Mouse (Mus musculus): ENCODE results near the gene Trrap.
"Not testable (repeated sequence)": the region's sequence is repeated elsewhere in the genome, so short reads cannot be mapped to it uniquely, and the experiment has no call there.

Trrap gene

GRCm38 (mm10) chr5:144767106-144767798 lies at the start of gene Trrap:
Gene Trrap (plus strand): TSS chr5:144767732.
- in situ Hi-C loops (cut with MseI, MboI), result not testable (repeated sequence)

- in situ Hi-C loops (cut with MseI, MboI), result loop anchor here in 1 of 2 experiments (10.0 kb wide), 1 partner anchor 335 kb away; no protein-coding TSS in a partner anchor
Measured at GRCm38 (mm10) chr5:144719781-144720180, 47.8 kb upstream of the Trrap start.

GRCm38 (mm10) chr5:144720281-144720680 lies 47.3 kb upstream of the Trrap start:
- in situ Hi-C loops (cut with MseI, MboI), result loop anchor here in 1 of 2 experiments (10.0 kb wide), 1 partner anchor 335 kb away; no protein-coding TSS in a partner anchor

GRCm38 (mm10) chr5:144724926-144725325 lies 42.6 kb upstream of the Trrap start:
- in situ Hi-C loops (cut with MseI, MboI), result loop anchor here (5.0 to 25.0 kb wide), 3 partner anchors 338 to 463 kb away; no protein-coding TSS in a partner anchor

- in situ Hi-C loops (cut with MseI, MboI), result loop anchor here (5.0 to 25.0 kb wide), 3 partner anchors 338 to 463 kb away; no protein-coding TSS in a partner anchor
Measured at GRCm38 (mm10) chr5:144725554-144725953, 42.0 kb upstream of the Trrap start.

GRCm38 (mm10) chr5:144727119-144727518 lies 40.4 kb upstream of the Trrap start:
- in situ Hi-C loops (cut with MseI, MboI), result loop anchor here (5.0 to 25.0 kb wide), 3 partner anchors 340 to 465 kb away; no protein-coding TSS in a partner anchor

- in situ Hi-C loops (cut with MseI, MboI), result loop anchor here (5.0 to 25.0 kb wide), 3 partner anchors 341 to 466 kb away; no protein-coding TSS in a partner anchor
Measured at GRCm38 (mm10) chr5:144728237-144728636, 39.3 kb upstream of the Trrap start.

- in situ Hi-C loops (cut with MseI, MboI), result loop anchor here (5.0 to 25.0 kb wide), 3 partner anchors 342 to 467 kb away; no protein-coding TSS in a partner anchor
Measured at GRCm38 (mm10) chr5:144729216-144729615, 38.3 kb upstream of the Trrap start.

GRCm38 (mm10) chr5:144733953-144734352 lies 33.6 kb upstream of the Trrap start:
- in situ Hi-C loops (cut with MseI, MboI), result loop anchor here in 1 of 2 experiments (25.0 kb wide), 1 partner anchor 472 kb away; no protein-coding TSS in a partner anchor

- in situ Hi-C loops (cut with MseI, MboI), result loop anchor here in 1 of 2 experiments (25.0 kb wide), 1 partner anchor 473 kb away; no protein-coding TSS in a partner anchor
Measured at GRCm38 (mm10) chr5:144734949-144735348, 32.6 kb upstream of the Trrap start.

- in situ Hi-C loops (cut with MseI, MboI), result loop anchor here in 1 of 2 experiments (25.0 kb wide), 1 partner anchor 475 kb away; no protein-coding TSS in a partner anchor
Measured at GRCm38 (mm10) chr5:144737101-144737500, 30.4 kb upstream of the Trrap start.

GRCm38 (mm10) chr5:144752432-144752831 lies 15.1 kb upstream of the Trrap start:
- in situ Hi-C loops (cut with MseI, MboI), result no loop called here

- in situ Hi-C loops (cut with MseI, MboI), result no loop called here
Measured at GRCm38 (mm10) chr5:144753041-144753440, 14.5 kb upstream of the Trrap start.

- in situ Hi-C loops (cut with MseI, MboI), result no loop called here
Measured at GRCm38 (mm10) chr5:144755191-144755590, 12.3 kb upstream of the Trrap start.

GRCm38 (mm10) chr5:144757402-144757801 lies 10.1 kb upstream of the Trrap start:
- in situ Hi-C loops (cut with MseI, MboI), result no loop called here

GRCm38 (mm10) chr5:144758422-144758821 lies 9.1 kb upstream of the Trrap start:
- in situ Hi-C loops (cut with MseI, MboI), result no loop called here

- in situ Hi-C loops (cut with MseI, MboI), result no loop called here
Measured at GRCm38 (mm10) chr5:144761161-144761868, 6.2 kb upstream of the Trrap start, which contains the start of gene Tmem130. Gene Tmem130 (minus strand): TSS chr5:144761818.

GRCm38 (mm10) chr5:144766026-144766425 lies 1.5 kb upstream of the Trrap start:
- in situ Hi-C loops (cut with MseI, MboI), result no loop called here

GRCm38 (mm10) chr5:144766646-144767045 lies 886 bp upstream of the Trrap start:
- in situ Hi-C loops (cut with MseI, MboI), result no loop called here

GRCm38 (mm10) chr5:144767911-144768841 lies 644 bp downstream of the Trrap start:
- in situ Hi-C loops (cut with MseI, MboI), result no loop called here

- in situ Hi-C loops (cut with MseI, MboI), result no loop called here
Measured at GRCm38 (mm10) chr5:144769067-144769482, 1.5 kb downstream of the Trrap start.

Data from mouse trophoblast stem cell (cell line).